Mouse (Mus musculus) kidney, postnatal 10 days (tissue): ENCODE data around the gene Mrps18a.
A peak's percentile ranks its signal among the peaks of the same experiment; 100 is the strongest.

Source experiments
- DNase-seq: peaks from one replicate; pipeline ENCODE4 v3.0.0; 2021; ENCODE audit warnings: mixed read lengths

Gene Mrps18a

DNA sequence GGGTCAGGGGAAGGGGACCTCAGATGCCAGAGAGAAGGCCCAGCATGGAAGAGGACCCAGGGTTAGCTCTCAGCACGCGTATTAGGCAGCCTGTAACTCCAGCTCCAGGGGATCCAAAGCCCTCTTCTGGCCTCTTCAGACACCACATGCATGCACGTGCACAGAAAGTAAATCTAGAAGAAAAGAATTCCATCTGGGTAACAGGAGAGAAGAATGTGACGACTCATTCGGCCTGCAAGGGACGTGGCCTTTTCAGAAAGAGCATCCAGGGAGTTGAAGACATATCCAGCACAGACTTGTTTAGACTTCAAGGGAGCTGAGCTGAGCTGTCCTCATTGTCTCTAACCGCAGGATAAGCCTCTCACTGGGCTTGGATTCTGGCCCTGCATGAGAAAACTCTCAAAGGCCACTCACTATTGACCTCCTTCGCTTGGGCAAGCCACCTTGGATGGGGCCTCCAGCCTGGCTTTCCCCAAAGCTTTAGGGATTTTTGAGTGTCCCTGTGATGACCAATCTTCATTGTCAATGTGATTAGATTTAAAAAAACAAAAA, 8.1 kb upstream of the Mrps18a start:
- DNase-seq = no peak

DNA sequence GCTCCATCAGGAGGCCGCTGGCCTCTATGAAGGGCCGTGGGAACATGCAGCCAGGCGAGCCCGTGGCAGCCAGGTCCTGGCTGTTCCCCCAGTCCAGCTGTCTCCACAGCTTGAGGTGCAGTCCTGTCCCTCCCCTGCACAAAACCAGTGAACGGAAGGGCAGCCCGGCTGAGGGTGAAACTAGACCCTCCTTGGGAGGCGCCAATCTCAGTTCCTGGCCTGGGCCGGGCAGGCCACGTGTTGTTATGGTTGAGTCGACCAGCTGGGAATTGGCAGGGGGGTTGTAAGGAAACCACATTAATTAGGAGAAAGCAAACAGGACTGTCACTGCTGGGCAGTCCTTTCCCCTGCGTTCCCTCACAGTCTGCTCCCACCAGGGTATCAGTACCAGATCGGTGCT, 6.3 kb upstream of the Mrps18a start:
- DNase-seq = peak; percentile 56

DNA sequence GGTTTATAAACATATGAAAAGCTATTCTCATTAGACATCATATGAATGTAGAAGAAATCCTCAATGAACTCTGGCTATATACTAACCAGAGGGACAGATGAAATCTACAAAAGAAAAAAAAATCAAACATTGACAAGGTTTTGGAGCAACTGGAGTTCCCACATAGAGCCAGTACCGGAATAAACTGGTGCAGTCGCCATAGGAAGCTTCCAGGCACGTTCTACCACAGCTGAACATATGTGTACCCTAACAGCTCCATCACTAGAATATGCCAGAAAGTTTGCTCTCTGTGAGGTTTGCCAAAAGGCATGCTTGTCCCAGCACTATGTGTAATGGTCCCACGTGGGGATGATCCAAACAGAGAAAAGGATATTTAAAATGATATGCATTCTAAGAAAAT, 2.5 kb upstream of the Mrps18a start:
- DNase-seq = no peak

DNA sequence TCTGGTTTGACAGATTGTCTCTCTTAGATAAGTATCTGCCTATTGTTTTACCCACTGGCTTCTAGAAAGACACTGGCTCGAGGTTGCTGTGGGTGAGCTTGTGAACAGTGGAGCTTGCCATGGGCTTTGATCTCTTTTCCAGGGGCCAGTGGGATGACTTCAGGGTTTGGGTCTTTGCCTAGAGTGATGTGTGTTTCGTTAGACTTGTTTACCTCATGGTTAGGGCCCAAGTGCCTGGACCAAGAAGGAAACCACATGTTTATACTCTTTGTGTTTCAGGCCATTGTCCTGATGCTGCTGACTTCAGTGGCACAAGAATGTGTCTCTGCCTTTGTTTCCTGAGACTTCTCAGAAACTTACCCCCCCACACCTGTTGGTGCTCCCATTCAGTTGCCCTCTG, 4.7 kb downstream of the Mrps18a start:
- DNase-seq = no peak

DNA sequence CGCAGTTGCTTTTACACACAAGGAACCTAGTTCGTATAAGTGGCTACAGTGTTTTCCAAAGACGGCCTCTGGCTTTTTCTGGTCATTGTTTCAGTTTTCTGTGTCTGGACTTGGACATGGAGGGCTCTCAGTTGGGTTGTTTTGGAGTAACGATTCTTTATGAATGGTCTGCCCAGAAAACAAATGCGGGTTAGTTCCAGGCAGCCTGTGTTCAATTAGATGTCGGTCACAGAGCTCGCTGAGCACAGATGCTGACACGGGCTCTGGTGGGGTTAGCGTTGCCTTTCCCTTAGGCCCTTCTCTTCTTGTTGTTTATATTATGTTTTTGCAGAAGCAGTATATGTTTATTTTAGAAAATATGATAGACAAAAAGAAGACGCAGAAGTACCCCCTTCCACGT, 5.4 kb downstream of the Mrps18a start:
- no peak for DNase-seq

DNA sequence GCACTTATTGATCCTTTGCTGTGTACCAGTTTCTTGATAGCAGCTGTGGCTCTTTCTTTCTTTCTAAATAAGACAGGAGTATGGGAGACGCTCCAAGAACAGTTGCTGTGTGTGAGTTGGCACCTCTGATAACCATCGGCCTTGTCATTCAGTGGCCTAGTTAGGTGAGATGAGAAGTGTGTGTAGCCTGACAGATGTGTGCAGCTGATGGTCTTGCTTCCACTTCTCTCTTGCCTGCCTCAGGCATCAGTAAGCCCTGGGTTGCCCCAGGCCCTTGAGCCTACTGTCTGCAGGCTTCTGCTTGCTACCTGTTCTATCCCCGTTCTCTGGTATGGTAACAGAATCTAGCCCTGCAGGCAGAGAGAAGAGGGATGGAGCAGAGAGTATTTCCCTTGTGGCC, 6.1 kb downstream of the Mrps18a start:
- DNase-seq = no peak

DNA sequence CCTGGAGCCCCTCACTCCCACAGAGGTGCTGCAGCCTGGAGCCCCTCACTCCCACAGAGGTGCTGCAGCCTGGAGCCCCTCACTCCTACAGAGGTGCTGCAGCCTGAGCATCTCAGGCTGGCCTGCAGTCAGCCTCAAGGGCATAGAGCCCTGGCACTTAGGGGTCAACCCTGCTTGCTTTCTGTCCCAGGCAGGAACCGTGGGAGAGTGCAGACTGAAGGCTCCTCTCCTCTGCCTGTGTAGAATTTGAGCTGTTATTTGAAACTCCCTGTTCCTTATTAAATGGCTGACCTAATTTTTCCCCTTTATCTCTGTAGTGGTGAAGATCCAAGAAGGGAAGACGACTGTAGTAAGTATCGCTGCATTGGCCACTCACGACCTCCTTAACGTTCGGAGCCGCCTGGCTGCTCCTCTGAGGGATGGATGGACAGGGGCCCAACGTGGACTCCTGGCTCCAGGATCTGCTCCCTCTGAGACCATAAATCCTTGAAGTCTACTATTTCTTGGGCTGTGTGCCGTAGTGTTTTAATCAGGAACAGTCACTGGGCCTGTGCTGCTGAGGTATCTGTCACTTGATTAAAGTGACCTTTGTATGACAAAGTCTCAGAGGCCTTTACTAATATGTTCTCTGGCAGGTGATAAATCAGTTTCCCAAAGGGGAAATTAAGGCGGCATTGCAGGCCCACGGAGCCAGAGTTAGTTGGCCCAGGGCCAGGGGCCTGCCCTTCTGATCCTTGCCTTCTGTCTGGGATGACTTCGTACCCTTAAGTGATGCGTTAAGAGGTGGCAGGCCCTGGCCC, 7.0 kb downstream of the Mrps18a start:
- no peak for DNase-seq

DNA sequence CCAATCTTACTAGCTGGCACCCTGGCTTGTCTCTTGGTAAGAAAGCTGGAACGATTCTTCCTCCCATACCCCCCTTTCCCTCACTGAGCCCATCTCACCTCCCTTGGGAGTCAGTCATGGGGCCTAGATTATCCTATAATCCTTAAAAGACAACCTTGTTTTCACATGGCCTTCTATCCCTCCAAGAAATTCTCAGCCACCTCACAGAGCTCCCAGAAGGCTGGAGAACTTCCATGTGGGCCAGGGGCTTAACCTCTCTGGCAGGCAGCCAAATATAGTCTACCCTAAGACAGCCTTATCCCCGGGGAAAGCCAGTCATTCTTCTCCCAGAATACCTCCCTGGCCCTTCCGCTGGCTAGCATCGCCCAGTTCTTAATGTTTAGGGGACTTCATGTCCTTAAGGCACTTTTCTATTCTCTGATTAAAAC, 7.7 kb downstream of the Mrps18a start:
- DNase-seq = no peak

DNA sequence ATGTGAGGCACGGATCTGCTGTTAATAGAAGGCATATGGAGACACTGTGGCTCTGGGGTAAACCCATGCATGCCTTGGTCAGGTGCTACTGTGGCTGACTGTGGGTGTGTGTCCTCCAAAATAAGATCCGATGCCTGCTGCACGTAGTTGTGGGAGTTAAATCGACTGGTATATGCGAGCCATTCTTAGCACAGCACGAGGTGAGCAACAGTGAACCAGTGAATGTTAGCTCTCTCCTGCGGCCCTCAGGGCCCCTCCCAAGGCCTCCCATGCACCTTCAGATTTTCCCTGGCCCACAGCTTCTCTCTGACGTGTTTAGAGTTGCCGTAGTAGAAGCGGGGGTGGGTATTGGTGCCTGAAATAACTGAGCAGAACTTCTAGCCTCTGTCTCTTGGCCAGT, 8.9 kb downstream of the Mrps18a start:
- DNase-seq = no peak

DNA sequence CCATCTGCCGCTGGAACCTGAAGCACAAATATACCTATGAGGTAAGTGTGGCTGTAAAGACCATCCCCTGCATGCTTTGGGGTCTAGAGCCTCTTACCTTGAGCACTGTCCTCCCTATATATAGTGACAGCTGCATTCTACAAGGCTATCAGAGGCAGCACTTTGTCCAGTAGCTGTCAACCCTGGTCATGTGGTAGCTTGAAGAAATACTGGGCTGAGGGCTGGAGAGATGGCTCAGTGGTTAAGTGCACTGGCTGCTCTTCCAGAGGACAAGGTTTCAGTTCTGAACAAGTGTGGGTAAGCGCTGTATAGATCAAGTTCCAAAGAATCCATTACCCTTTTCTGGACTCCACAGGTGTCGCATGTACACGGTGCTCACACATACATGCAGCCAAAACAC, 12.0 kb downstream of the Mrps18a start:
- DNase-seq = no peak

DNA sequence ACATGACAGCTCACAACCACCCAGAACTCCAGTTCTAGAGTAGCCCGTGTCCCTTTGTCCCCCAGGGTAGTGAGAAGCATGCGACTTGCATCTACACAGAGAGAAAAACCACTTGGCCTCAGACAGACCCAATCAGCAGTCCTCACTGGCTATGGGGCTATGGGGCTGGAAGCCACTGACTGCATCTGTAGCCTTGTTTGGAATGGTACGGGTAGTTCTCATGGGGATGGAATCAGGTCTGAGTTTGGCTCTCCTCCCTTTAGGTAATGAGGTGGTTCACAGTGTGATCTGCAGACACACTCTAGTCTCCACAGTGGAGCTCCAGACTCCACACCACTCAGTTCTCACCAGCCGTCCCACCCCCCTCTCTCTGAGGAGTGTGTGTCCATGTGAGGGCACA, 12.5 kb downstream of the Mrps18a start:
- DNase-seq = no peak

DNA sequence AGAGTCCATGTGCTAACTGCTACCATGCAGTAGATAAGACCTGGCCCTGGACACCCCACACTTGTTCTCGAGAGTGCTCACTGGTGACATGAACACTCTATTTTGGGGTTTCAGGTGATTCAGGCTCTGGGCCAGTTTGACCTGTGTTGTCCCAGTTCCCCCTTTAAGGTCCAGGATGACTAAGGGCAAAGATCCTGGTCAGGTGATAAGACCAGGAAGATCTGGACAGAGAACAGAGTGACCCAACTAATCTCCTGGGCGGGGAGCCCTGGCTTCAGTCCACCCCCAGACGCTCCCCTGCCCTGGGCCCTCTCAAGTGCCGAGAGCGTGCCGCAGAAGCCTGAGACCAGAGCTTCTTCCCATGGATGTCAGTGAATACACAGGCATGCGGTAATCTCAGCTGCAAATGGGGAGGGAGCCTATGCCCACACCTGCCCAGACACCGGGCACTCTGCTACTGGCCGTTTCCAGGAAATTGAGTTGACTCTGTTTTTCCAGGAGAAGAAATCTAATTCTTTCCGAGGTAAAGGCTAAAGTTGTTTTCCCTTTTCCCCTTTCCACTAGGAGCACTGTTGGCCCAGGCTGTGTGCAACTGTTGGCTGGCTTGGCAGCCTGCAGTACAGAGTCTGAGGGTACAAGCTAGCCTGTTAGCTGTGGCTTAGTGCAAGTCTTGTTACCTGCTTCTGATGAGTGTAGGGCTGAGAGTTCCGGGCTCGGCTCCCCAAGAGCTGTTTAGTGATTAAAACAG, 13.3 kb downstream of the Mrps18a start:
- DNase-seq = no peak

DNA sequence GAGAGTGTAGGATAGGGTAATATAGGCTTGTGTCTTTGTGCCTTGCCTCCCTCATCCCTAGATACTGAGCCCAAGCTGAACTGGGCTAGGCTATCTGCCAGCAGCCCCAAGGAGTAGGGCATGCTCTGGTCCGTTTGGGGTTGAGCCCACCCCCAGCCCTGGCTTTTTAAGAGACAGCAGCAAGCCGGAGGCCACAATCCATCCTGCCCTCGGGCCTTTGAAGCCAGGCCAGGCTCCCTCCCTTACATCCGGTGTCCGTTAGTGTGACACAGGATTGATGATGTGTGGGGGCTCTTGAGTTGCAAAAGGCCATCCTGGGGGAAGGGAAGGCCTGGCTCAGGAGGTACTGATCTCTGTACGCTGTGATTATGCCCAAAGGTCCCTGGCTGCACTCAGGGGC, 15.8 kb downstream of the Mrps18a start:
- peak; percentile 65 for DNase-seq

DNA sequence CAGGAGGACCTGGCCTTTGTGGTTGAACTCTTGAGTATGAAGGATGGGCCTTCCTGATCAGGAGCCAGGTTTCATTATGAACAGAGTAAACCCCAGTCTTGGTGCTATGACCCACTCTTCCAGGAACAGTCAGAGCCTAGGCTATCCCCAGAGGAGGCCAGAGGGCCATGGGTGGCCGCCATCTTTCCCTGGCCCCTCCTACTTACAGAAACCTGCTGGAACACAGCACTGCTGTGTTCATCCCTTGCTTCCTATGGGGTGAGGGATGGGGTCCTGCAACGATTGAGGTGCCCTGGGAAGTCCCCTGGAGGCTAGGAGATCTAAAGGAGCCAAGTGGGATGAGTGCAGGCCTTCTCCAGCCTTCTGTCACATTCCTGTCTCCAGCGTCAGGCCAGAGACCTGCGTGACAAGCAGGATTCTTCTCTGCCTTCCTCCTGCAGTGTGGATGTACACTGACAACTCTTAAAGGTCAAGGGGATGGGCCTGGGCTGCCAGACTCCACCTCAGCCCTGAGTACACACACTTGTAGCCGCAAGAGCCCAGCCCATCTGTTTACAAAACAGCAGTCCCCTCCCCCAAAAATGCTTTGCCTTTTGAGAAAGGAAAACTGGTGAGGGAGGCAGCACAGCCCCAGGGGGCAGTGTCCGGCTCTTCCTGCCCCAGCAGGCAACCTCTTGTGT, 17.2 kb downstream of the Mrps18a start:
- DNase-seq = no peak

DNA sequence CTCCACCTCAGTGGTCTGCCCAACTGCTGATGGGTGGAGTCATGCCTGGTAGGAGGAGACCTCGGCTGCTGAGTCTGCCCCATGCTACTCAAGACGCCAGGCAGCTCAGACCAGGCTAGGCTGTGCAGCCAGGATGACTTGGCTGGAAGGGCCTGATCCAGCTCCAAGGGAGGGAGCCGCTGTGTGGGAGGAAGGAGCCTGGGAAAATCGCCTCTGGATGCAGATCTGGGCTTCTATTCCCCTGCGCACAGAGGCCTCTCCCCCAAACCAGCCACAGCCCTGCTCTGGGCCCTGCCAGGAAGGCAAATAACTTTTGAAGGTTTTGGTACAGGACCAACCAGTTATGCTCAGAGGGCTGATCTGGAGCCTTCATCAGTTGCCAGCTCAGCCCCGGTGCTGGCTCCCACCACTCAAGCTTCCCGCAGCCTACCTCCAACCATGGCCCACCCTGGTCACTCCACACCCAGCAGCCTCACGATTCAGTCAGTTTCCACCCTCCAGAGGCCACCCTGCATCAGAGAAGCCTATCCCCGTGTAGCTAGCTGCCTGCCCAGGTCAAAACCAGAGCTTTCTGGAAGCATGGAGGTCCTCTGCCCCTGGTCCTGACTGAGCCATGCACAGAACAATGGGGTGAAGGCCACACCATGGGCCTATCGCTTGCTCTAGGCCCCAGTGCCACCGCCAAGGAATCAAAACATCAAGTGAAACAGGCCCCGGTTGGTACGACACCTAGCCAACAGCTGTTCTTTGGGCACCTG, 19.1 kb downstream of the Mrps18a start:
- DNase-seq = peak; percentile 44

DNA sequence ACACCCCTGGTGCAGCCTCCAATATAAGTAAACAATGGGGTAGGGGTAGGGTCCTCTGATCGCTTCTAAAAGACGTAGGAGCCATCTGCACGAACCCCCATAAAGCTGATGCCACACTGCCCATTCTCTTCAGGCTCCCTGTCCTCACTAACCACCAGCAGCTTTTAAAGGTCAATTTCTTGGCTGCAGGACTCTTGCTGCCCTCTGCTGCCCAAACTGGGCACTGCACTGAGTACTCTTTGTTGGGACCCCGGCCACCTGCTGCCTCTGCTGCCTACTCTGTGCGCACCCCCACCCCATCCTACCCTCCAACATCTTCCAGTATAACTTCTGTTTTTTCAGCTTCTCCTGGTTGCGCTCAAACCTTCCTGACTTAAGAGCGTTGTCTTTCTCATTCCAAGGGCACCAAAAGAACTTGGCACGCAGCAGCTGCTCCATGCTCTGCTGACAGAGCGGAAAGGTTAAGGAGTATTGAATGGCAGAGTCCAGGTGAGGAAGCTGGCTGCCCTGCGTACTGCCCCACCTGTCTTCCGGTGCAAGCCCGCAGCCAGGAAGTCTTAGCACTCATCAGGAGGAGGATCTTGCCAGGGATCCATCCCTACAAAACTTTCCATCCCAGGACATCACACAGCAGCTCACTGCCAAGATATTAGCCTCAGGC, 21.4 kb downstream of the Mrps18a start:
- peak; percentile 90 for DNase-seq

DNA sequence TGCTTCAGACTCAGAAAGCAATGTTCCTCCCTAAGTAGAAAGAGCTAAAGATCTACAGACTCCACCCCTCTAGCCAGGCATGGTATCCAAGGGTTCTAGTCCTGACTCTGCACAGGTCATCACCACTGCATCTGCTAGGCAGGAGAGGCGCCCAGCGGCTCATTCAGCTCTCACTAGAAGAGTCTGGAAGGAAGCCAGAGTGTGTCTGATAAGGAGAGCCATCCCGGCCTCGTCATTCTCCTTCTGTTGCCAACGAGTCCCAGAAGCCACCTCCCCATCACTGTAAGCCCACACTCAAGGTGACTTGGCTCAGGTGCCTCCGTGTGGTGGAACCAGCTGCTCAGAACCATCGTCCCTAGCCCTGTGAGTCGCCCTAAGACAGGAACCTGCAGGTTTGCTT, 22.1 kb downstream of the Mrps18a start:
- no peak for DNase-seq

DNA sequence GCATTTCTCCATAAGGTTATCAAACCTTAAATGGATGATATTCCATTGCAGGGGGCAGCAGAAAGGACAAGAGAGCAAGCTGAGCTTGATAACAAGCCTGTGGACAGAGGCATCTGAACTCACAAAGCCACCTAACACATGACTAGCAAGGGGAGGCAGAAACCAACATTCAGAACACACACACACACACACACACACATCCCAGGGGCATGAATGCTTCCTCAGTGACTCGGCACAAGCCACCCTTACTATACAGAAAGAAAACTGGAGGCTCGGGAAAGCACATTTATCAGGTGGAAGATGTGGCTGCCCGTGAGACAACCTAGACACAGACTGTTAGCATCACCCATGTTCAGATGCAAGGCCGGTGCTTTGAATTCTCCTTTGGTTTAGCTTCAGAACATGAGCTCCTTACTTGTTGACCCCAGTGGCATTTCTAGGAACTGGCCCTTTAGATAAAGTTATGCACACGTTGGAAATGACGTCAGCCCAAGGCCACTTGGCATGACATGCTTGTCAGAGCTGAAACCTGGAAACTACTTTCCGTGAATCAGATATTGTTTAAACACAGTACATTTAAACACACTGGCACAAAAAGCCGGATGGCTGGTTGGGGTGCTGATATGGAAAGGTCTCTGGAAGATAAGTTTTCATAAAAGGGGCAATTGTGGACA, 27.9 kb downstream of the Mrps18a start:
- no peak for DNase-seq

DNA sequence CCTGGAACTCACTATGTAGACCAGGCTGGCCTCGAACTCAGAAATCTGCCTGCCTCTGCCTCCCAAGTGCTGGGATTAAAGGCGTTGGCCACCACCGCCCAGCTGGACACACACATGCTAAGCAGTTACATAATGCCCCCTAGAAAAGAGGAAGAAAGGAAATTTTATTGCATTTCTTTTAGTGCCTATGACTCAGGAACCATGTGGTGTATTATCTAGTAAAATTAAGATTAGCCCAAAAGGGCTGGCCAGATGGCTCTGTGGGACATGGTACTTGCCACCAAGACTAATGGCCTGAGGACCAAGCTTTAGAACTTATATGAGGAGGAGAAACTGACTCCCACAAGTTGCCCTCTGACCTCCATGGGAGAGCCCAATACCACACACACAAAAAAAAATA, 29.1 kb downstream of the Mrps18a start:
- no peak for DNase-seq

DNA sequence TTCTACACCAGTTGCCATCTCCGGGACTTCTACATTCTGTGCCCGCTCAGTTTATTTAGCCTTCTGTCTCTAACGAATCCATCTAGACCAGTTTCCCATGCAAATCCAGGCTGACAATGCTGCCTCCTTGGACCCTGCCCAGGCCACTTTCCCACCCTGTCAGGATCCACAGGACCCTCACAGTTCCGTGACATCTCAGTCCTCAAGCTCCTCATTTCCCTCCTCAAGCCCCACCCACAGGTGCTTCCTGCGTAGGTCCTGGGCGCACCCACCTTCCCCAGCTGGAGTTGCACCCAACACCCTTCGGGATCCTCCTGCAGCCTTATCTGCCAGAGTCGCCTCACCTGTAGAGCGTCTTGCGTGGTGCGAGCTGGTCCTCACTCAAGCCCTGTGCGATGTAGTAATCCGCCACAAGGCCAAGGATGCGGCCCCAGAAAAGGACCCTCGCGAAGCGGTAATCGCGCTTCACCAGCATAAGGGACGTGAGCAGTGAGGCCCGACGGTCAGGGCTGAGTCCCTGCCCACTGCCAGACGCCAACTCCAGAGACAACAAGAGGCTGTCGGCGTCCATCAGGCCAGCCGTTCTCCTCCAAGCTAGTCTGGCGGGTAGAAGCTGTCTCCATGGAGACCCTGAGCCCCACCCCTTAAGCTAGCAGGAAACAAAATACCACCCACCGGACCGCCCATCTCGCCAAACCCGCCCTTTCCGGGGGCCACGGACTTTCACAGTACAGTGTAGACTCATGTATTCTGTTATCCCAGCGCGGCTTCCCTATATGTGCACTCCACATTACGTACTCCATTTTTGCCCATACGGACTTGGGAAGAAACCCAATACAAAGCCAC, 33.0 kb downstream of the Mrps18a start, which contains the start of gene Rsph9:
TSS of gene Rsph9 (minus strand) at position 639 of the 846 bp plus-strand sequence.
- DNase-seq = peak; percentile 91
